Mouse (Mus musculus): ENCODE measurements at regions not wholly inside any gene's neighbourhood (a gene's known extent, or its start where the extent isn't known, plus 50 kb on each side); places are given as distances from the start of the nearest gene placed in this dataset.

- no peak for DNase-seq (ENCODE audit: low read depth, low spot score)
Measured at GRCm38 (mm10) chr1:35580474-35580873, 487.7 kb upstream of the Hs6st1 start.

DNA sequence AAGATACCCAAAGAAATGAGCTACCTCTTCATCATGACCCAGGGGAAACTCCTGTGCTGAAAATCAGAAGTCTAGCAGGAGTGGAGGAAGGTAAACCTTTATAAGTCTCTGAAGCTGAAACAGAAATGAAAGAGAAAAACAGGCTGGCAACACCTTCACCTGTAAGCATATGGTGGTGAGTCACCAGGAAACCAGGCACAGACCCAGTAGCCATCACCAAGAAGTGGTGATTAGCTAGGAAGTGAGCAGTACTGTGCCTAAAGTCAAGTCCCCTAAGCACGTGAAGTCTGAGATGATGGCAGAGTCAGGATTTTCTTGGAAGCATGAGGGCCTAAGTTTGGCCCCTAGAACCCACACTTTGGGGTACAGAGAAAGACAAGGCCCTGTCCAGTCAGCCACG lies 480.3 kb upstream of the Hs6st1 start:
- no peak for DNase-seq (ENCODE audit: low read depth, low spot score)

- no peak for DNase-seq (ENCODE audit: low read depth, low spot score)
Measured at GRCm38 (mm10) chr1:35588939-35589338, 479.3 kb upstream of the Hs6st1 start.

DNA sequence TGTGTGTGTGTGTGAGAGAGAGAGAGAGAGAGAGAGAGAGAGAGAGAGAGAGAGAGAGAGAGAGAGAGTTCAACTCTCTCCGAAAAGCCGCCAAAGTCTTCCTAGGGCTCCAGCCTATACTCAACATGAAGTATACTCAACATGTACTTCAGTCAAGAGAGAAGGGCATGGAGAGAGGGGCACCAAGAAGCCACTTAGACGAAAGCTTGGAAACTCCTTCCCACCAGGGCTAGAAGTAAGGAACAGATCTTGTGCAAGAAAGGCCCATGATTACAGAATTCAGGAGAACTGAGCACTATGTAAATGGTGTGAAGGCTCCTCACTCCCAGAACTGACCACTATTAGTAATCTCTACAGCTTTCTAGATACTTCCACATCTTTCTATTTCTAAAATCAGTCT lies 467.4 kb upstream of the Hs6st1 start:
- DNase-seq (ENCODE audit: low read depth, low spot score): no peak

GRCm38 (mm10) chr1:35615131-35615530 lies 453.1 kb upstream of the Hs6st1 start:
- no peak for DNase-seq (ENCODE audit: low read depth, low spot score)

GRCm38 (mm10) chr1:35619476-35619875 lies 448.7 kb upstream of the Hs6st1 start:
- no peak for DNase-seq (ENCODE audit: low read depth, low spot score)

DNA sequence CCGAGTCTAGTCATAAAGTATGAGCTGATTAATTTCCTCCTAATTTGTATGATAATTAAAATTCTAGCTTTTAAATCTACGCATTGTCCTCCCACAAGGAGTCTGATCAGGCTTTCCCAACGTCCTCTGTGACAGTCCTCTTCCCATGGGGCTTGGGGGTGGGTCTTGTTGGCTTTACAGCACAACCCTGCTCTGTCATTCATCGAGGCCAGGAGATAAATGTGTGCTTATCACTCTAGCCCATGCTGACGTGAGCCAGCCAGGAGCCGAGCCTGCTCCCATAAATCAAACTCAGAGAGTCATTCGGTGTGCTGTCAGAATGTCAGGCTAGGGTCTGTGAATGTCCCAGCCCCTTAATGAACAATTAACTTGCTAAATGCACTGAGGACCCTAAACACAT lies 425.6 kb upstream of the Hs6st1 start:
- DNase-seq (ENCODE audit: low read depth, low spot score): no peak

DNA sequence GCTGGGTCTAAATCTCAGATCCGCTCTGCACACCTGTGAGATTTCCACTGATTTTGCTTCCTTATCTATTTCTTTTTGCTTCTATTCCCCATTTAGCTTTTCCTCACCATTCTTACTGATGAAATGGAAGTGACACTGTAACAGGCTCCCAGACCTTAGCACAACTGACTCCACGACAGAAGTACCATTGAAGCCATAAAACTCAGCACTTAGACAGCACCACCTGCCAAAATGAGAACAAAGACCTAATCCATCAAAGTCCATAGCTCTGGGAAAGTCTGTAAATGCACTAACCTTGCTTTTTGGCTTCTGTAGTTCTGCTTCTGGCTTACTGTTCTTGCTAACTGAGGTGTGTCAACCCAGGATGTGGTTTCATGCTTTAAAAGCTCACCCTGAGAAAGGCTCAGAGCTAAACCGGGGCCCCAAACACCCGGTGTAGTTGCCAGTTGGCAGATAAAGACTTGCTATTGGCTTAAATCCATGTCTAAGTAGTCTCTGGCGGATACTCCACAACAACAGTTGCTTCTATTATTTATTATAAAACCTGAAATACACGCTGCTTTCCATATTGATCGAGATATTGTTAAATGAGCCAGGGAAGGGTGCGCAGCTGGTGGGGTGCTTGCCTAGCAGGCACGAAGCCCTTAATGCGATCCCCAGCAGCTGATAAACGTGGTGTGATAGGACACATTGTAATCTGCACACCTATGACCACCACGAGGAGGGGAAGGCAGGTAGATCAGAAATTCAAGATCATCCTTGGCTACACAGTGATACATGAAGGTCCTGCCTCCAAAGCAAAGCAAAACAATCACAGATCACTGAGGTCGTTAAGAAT lies 414.9 kb upstream of the Hs6st1 start:
- no peak for DNase-seq (ENCODE audit: low read depth, low spot score)

GRCm38 (mm10) chr1:35663006-35663405 lies 405.2 kb upstream of the Hs6st1 start:
- DNase-seq (ENCODE audit: low read depth, low spot score): no peak

- DNase-seq (ENCODE audit: low read depth, low spot score): no peak
Measured at GRCm38 (mm10) chr1:35673524-35673923, 394.7 kb upstream of the Hs6st1 start.

- DNase-seq (ENCODE audit: low read depth, low spot score): no peak
Measured at GRCm38 (mm10) chr1:35673992-35674391, 394.2 kb upstream of the Hs6st1 start.

DNA sequence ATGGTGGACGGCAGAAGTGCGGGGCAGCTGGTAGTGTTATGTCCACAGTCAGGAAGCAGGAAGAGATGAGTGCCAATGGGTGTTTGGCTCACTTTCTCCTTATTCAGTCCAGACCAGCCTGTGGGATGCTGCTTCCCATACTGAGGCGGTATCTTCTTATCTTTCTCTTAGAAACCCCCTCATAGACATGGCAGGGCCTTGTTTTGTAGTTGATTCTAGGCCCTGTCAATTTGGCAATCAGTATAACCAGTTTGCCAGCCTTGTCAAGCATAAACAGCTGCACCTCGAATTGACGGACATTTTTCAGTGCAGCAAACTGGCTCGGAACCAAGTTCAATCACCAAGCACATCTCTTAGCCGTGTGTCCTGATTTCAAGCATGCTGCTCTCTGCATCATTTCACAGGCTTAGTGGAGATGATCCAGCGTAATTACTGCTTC lies 385.7 kb upstream of the Hs6st1 start:
- DNase-seq (ENCODE audit: low read depth, low spot score): no peak

GRCm38 (mm10) chr1:35685651-35686050 lies 382.5 kb upstream of the Hs6st1 start:
- no peak for DNase-seq (ENCODE audit: low read depth, low spot score)

DNA sequence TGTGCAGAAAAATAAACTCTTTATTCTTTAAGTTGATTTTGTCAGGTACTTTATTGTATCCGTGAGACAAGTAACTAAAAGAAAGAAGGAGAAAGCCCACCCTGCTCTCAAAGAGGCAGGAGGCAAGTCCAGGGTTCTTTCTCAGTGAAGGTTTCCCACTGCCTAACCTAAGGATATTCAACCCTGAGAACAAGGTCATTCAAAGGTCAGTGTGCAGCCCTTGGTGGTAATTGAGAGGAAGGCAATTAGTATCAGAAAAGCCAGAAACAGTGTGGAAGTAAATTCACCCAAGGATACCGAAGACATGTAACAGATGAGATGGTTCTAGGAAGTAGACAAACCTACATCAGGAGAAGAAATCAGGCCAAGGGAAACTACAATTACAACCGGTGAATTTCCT lies 373.9 kb upstream of the Hs6st1 start:
- no peak for DNase-seq (ENCODE audit: low read depth, low spot score)

DNA sequence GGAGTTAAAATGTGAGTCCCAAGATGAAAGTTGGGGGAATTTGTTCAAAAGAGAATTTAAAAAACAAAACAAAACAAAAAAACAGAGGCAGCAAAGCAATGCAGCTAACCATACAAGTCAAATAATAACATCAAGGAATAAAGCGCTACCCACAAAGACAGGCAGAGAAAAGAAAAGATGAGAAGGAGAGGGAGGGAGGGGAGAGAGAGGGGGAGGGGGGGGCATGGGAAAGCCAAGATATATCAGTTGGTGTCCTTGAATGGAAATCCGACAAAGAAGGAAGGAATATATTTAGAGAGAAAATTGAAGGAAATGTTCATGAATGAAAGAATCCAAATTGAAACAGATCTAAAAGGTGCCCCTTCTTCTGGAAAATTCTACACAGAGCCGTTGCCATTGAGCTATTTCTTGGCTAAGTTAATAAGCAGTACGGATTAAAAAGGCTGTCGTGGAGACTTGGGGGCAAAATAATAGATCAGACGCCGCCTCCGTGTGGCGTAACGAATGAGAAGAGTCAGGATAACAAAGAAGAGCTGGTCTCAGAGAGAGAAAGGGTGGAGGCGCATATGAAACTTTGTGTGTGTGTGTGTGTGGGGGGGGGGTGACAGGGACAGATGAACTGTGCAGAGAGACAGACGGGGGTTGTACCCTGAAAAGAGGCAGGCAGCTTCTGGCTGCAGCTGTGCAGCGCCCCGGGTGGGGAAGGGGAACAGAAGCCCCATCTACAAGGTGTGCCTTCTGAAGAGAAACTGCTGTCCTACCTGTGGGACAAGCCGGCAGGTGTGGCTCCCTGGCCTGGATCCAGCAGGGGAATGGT lies 373.2 kb upstream of the Hs6st1 start:
- no peak for DNase-seq (ENCODE audit: low read depth, low spot score)

DNA sequence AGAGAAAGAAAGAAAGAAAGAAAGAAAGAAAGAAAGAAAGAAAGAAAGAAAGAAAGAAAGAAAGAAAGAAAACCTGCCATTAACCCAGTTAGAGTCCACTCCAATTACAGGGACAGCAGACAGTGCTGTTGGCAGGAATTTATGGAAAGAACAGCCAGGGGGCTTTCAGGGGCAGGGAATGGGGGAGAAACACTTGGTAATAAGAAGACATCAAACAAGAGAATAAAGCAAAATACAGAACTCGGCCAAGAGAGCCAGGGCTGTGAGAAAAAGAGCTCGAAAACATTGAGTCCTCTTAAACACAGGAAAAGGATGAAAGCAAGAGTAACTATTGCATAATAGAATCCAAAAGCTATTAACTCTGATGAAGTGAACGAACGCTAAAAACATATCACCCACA lies 371.0 kb upstream of the Hs6st1 start:
- no peak for DNase-seq (ENCODE audit: low read depth, low spot score)

DNA sequence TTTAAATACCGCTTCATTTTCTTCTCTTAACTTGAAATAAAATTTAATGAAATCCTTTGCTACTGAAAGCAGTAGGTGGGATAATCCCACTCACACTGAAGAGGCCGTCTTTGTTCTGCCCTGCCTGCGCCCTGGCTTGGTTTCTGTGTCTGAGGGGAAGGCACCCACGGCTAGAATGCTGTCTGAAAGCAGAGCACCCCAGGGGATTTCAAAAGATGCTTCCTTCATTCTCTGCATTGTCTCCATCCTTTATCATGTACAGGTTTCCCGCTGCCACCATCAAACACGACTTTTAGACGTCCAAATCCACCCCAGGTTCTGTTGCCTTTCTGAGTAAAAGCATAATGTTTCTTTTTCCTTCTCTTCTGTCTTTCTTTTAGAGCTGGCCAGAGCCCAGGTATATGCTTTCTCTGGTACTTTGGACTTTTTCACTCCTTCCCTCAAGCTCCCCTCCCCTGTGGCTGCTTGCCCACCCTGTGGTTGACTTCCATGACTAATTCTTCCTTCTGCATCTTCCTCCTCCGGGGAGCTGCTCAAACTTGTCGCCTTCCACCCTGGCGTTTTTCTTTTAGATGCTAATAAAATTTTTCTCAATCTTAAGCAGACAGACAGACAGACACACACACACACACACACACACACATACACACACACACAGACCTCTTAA lies 370.2 kb upstream of the Hs6st1 start:
- no peak for DNase-seq (ENCODE audit: low read depth, low spot score)

- DNase-seq (ENCODE audit: low read depth, low spot score): no peak
Measured at GRCm38 (mm10) chr1:35702585-35702984, 365.6 kb upstream of the Hs6st1 start.

DNA sequence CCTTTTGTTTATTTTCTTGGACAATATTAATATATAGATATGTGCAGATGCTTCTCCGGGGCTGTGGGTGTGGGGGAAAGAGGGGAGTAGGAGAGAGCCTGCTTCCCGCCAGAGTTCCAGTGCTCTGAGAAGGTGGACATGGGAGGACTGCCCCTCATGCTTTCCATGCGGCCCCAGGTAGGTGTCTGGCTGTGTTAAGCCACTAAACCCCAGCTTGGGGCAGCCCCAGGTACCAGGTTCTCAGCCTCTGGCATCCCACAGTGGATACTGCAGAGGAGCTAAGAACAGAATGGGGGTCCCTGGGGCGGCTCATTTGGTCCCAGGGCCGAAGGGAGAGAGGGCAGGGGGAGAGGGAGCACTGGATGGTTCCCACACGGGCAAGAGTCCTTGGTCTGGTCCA lies 361.9 kb upstream of the Hs6st1 start:
- DNase-seq (ENCODE audit: low read depth, low spot score): no peak

- no peak for DNase-seq (ENCODE audit: low read depth, low spot score)
Measured at GRCm38 (mm10) chr1:35708176-35708788, 359.9 kb upstream of the Hs6st1 start.

GRCm38 (mm10) chr1:35709214-35709613 lies 359.0 kb upstream of the Hs6st1 start:
- no peak for DNase-seq (ENCODE audit: low read depth, low spot score)

DNA sequence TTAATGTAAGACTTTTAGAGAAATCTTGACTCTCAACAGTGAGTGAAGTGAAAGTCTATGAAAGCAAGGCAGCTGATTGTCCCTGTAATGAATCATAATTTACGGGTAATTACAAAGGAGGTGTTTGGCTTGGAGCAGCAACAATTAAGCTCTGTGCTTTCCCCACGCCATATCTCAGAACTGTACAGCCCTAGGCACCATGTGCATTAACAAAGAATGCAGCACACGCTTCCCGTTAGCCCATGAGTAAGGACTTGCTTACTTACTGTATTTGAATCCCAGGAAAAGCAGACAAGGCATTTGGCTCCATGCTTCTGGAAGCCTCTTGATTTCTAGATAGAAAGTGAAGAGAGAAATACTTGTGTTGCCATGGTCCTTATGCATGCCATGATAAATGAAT lies 354.2 kb upstream of the Hs6st1 start:
- no peak for DNase-seq (ENCODE audit: low read depth, low spot score)
